7 mouse cellular contexts compared by ENCODE assay signal in genomic region chr1:136170109-136170508, GRCm38 (mm10). TPM values are rescaled to one million over a fixed set of nuclear protein-coding genes. Genes with fewer than 3 reads are reported as not detected.
DNase-seq lines count a peak whose midpoint lies in the region; ATAC-seq lines count a peak whose summit lies in the region.

No protein-coding gene starts in this region.

- no peak overlapping the region for H3K4me3 ChIP-seq in hindbrain, embryonic 16.5 days (ENCODE audit: low read length)

- H3K4me2 ChIP-seq in hindbrain, embryonic 16.5 days (ENCODE audit: low read length) = no peak overlapping the region

- DNase-seq in adrenal gland, adult (ENCODE audit: inconsistent age in 2 of 2, low spot score in 1 of 2) = peak; percentile 65 to 88
- DNase-seq in cerebellum, postnatal 25 days = peak; percentile 79 to 85
- peak; percentile 61 to 86 for DNase-seq in frontal cortex, postnatal 36 days (ENCODE audit: low spot score in 2 of 2)
- peak; percentile 51 to 68 for DNase-seq in layer of hippocampus, postnatal 36 days
- peak; percentile 75 to 83 for DNase-seq in lung, postnatal 4 days
- peak; percentile 80 for DNase-seq in right cerebral cortex, adult 18-20 months

- H3K4me1 ChIP-seq in hindbrain, embryonic 16.5 days (ENCODE audit: control insufficient read depth, insufficient read depth, low read depth, low read length) = peaks cover 10% of the 10 kb centered on the region

- no peaks in the 10 kb centered on the region for H3K9me3 ChIP-seq in hindbrain, embryonic 16.5 days (ENCODE audit: control insufficient read depth, low read length)

- H3K36me3 ChIP-seq in hindbrain, embryonic 16.5 days (ENCODE audit: control insufficient read depth, insufficient read depth, low read length) = peaks cover 52% of the 10 kb centered on the region

- H3K9ac ChIP-seq in hindbrain, embryonic 16.5 days (ENCODE audit: low read depth, low read length) = no peak overlapping the region

- no peaks in the 10 kb centered on the region for H3K27me3 ChIP-seq in hindbrain, embryonic 16.5 days (replicated peaks; ENCODE audit: control insufficient read depth, insufficient read depth, low read length)

- ATAC-seq in hindbrain, embryonic 16.5 days = peak; percentile 80

- 11% methylated on average over 5 of the region's 5 CpGs for WGBS in hindbrain, embryonic 16.5 days

- H3K27ac ChIP-seq in hindbrain, embryonic 16.5 days (ENCODE audit: low read depth, low read length) = no peak overlapping the region

RNA-seq across cellular contexts. Expression of gene Kif21b, which starts 38.9 kb away (rescaled TPM):
- 43.6 and 44.3 TPM in 2 replicates for polyA plus RNA-seq in hindbrain, embryonic 16.5 days (2015; fragmentation: Nextera tagmentation; extraction: Ambion mirVana)
- total RNA-seq in layer of hippocampus, postnatal 36 days (2021) = 10 to 100 TPM; 34.5 to 36.2 TPM

RNA-seq across cellular contexts. Expression of gene Mroh3, which starts 42.5 kb away (rescaled TPM):
- polyA plus RNA-seq in hindbrain, embryonic 16.5 days (2015; fragmentation: Nextera tagmentation; extraction: Ambion mirVana) = not detected in 2 replicates
- 1 to 10 TPM; 1.4 to 1.6 TPM for total RNA-seq in layer of hippocampus, postnatal 36 days (2021)
